Mouse (Mus musculus): ENCODE results near the gene Gm26661.

GRCm38 (mm10) chr14:7832440-7832783, 41.0 kb downstream of the Gm26661 start:
- TF ChIP-seq CTCF (IDR thresholded peaks at IDR 0.05; ENCODE audit: low read depth) (no peak), EP300 (IDR thresholded peaks at IDR 0.05; ENCODE audit: low read depth) (no peak)
